Mouse (Mus musculus) myocyte (in vitro differentiated cells): Measurements from ENCODE around the gene Stx17.

Experiments used
- CEBPB ChIP-seq: IDR thresholded peaks from 2 replicates; pipeline ENCODE4 v1.6.1; 2011; ENCODE audit warnings: mild to moderate bottlenecking, moderate library complexity; ENCODE audit not compliant: poor library complexity, insufficient read depth, severe bottlenecking
- E2F4 ChIP-seq: IDR thresholded peaks from one replicate; pipeline ENCODE4 v1.6.1; 2011; ENCODE audit warnings: mild to moderate bottlenecking, control low read depth, moderate library complexity; ENCODE audit not compliant: insufficient read depth
- MAX ChIP-seq: IDR thresholded peaks from one replicate; pipeline ENCODE4 v1.6.1; 2011; ENCODE audit warnings: low read depth, mild to moderate bottlenecking, control low read depth
- MYOD1 ChIP-seq, 3 experiments: IDR thresholded peaks; one replicate each; pipeline ENCODE4 v1.6.1; 2011; ENCODE audit warnings: control low read depth in 2 of 3, low read depth in 2 of 3, mild to moderate bottlenecking in 2 of 3, moderate library complexity in 1 of 3; ENCODE audit not compliant: insufficient read length in 2 of 3, control insufficient read depth in 1 of 3
- MYOG ChIP-seq, 3 experiments: IDR thresholded peaks; one replicate each; pipeline ENCODE4 v1.6.1; 2011; ENCODE audit warnings: control low read depth in 2 of 3, low read depth in 2 of 3, mild to moderate bottlenecking in 2 of 3; ENCODE audit not compliant: insufficient read length in 2 of 3, control insufficient read depth in 1 of 3, insufficient read depth in 1 of 3
- POLR2A ChIP-seq: IDR thresholded peaks from one replicate; pipeline ENCODE4 v1.6.1; 2011; ENCODE audit warnings: low read depth, mild to moderate bottlenecking, control low read depth, moderate library complexity; ENCODE audit not compliant: insufficient read length
- POLR2AphosphoS2 ChIP-seq: IDR thresholded peaks from one replicate; pipeline ENCODE4 v1.6.1; 2011; ENCODE audit warnings: low read depth, control low read depth; ENCODE audit not compliant: insufficient read length
- REST ChIP-seq: IDR thresholded peaks from one replicate; pipeline ENCODE4 v1.6.1; 2011; ENCODE audit warnings: mild to moderate bottlenecking, control low read depth, moderate library complexity; ENCODE audit not compliant: insufficient read depth, insufficient read length
- SRF ChIP-seq: IDR thresholded peaks from one replicate; pipeline ENCODE4 v1.6.1; 2011; ENCODE audit warnings: low read depth; ENCODE audit not compliant: control insufficient read depth, insufficient read length
- TCF12 ChIP-seq: IDR thresholded peaks from one replicate; pipeline ENCODE4 v1.6.1; 2011; ENCODE audit warnings: mild to moderate bottlenecking, control low read depth; ENCODE audit not compliant: poor library complexity, insufficient read depth, severe bottlenecking
- TCF3 ChIP-seq: IDR thresholded peaks from one replicate; pipeline ENCODE4 v1.6.1; 2011; ENCODE audit warnings: low read depth, control low read depth; ENCODE audit not compliant: insufficient read length
- USF1 ChIP-seq: IDR thresholded peaks from one replicate; pipeline ENCODE4 v1.6.1; 2011; ENCODE audit warnings: low read depth, mild to moderate bottlenecking, control low read depth, moderate library complexity

GRCm38 (mm10) chr4:48105387-48105786, 19.3 kb upstream of the Stx17 start:
- TF ChIP-seq E2F4: no peak
- no peak for TF ChIP-seq SRF
- TF ChIP-seq POLR2A: no peak
- no peak for TF ChIP-seq POLR2AphosphoS2
- TF ChIP-seq MAX: no peak
- no peak for TF ChIP-seq TCF3
- TF ChIP-seq CEBPB: no peak
- TF ChIP-seq MYOG (IDR thresholded peaks at IDR 0.05; ENCODE audit: control insufficient read depth in 1 of 3, insufficient read depth in 1 of 3, insufficient read length in 2 of 3, low read depth in 2 of 3): no peak
- no peak for TF ChIP-seq MYOD1 (IDR thresholded peaks at IDR 0.05; ENCODE audit: control insufficient read depth in 1 of 3, insufficient read length in 2 of 3, low read depth in 2 of 3)
- TF ChIP-seq USF1: no peak
- no peak for TF ChIP-seq TCF12
- no peak for TF ChIP-seq REST
